Mouse (Mus musculus) liver, adult (tissue): ENCODE measurements at regions not wholly inside any gene's neighbourhood (a gene's known extent, or its start where the extent isn't known, plus 50 kb on each side); places are given as distances from the start of the nearest gene placed in this dataset.

ENCODE experiments used
- GATA4 ChIP-seq: IDR thresholded peaks from 2 replicates; pipeline ENCODE4 v1.6.1; 2014; ENCODE audit warnings: mild to moderate bottlenecking, low read length; ENCODE audit not compliant: insufficient replicate concordance

DNA sequence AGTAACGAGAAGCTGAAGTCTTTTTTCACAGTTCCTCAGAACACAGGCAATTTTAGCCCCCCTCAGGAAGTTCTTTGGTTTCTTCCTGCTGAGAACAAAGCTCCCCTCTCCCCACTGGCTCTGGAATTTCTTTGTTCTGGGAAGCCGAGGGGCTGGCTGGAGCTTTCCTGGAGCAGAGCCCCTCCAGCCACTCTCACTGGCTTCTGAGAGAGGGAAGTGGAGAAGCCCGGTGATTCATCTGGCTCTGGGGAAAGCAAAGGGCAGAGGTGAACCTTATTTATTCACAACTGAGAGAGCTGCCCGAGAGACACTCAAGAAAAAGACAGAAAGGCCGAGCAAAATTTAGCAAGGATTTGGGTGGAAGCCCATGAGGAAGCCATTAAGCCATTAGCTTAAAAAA lies 63.9 kb downstream of the Ddx3x start:
- no peak for TF ChIP-seq GATA4

DNA sequence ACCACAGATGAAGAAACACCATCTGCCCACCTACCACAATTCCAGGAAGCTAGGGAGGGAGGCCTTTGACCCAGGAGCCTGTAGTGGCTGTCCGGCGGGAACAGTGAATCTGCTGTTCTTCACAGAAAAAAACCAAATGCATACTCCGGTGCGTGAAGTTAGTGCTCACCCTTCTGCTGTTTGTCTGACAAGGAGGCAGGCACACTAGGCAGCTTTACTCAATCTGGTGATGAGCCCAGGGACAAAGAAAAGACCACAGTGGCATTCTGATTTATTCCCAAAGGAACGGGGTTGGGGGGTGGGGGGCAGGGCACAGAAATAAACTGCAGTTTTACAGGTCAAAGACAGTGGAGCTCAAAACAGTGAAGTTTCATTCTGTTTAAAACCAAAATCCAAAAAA lies 64.4 kb downstream of the Ddx3x start:
- no peak for TF ChIP-seq GATA4

DNA sequence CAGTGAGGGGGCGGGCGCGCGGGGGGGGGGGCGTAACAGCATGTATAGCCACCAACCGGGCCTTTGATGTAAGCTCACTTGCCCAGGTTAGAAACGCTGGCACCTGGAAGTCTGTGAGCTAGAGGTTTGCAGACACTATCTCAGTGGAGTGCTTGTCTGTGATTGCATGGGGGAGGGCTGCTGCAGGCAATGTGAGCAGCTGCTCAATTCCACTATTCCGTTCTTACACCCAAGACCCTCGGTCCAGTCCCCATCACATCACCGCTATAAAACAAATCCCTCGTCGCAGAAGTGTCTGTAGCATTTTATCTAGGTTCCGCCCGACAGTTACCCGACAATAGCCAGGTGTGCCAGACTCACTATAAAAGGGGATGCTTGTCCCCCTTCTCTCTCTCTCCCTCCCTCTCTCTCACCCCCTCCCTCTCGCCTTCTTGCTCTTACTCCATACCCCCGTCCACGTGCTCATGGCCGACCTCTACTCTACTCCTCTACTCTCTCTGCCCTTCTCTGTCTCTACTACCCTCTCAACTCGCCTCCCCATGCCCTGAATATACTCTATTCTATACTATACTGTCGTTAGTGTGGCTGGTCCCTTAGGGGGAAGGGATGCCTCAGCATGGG lies 65.4 kb downstream of the Ddx3x start:
- no peak for TF ChIP-seq GATA4

DNA sequence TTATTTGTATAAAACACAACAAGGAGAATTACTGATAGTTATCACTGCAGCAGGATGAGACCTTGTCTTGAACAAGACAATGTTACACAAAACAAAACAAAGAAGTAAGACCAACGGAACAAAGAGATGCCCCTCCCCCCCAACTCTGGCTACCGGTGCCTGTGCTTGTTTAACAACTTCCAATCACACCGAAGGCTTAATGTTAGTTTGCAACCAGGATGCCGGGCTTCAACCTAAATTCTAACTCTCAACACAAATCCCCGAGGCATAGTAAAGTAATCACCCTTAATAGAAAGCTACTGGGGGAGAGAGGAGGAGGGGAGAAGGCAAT lies 65.9 kb downstream of the Ddx3x start:
- TF ChIP-seq GATA4, result no peak

DNA sequence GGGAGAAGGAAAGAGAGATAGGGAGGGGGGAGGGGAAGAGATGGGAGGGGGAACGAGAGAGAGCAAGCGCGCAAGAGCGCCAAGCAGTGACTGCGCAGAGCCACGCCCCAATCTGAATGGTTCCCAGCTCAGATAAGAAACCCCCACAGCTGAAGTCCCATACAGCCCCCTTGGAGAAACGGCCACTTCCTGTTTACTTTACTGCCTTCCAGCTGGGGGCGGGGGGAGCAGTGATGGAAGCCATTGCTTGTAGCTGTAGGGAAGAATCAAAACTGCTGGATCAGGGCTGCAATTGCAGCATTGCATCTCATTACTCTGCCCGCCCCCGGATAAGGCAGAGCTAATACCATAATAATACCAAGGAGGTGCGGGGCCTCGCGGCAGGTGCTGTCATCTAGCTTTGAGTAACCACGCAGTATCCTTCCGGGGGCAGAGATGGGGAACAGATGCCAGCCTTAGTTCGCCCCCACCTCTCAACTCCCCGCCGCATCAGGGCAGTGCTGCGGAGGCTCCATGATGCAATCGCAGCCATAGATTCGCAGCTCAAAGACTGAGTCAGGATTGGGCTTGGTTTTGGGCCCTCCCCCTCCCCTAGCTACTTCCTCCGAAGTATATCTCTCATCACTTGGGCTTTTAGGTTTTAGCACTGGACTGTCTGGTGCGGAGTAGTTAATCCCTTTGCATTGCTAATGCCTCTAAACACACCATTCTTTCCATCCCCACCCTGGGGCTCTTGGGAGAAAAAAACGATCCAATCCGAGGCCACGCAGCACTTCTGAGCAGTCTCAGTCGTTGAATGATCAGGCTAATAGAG lies 66.5 kb downstream of the Ddx3x start:
- TF ChIP-seq GATA4, result peak; percentile 92

DNA sequence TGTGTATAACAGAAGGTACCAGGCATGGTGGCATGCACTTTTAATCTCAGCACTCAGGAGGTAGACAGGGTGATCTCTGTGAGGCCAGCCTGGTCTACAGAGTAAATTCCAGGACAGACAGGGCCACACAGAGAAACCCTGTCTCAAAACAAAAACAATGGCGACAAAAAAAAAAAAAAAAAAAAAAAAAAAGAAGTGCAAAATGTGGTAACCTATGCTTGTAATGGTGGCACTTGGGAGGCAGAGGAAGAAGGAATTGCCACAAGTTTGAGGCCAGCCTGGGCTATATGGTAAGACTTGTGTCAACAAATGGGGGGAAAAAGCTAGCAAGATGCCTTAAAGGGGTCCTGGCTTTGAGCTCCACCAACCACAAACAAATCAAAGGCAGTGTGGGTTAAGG lies 67.6 kb downstream of the Ddx3x start:
- TF ChIP-seq GATA4, result no peak

DNA sequence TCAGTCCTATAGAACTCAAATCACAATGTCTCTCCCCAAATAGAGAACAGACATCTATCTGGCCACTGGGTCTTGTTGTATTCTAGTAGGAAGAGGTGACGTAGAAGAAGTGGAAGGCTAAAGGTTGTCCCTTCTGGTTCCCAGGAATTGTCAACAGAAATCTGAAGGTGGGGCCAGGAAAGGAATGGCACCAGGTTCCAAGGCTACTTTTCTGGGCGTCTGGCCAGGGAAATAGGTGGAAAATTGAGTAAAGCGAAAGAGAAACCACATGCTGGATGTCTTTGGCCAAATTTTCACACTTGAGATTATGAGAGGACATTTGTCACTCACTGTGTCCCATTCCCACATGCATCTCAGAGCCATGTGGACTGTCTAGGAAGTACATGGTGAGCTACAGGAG lies 69.7 kb downstream of the Ddx3x start:
- no peak for TF ChIP-seq GATA4

DNA sequence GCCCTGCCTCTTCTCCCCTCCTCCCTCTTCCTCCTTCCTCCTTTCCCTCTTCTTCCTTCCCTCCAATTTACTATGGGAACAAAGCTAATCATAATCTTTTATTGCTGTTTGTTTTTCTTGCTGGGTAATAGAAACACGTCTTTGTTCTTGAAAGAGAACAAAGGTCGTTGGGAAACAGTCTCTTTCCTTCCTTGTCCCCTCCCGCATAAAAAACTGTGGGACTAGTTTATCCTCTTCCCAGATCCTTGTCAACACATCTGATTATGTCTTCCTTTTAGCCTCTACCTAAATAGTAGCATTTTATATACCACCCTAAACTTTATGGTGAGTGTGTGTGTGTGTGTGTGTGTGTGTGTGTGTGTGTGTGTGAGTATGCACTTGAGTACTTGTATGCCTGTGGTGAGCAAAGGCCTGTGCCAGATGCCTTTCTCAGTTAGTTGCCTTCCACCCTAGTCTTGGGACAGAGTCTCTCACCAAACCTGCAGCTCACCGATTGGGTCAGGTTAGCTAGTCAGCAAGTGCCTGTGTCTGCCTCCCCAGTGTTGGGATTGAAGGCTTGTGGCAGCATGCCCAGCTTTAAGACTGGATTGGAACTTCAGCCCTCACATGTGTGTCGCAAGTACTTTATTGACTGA lies 76.5 kb downstream of the Ddx3x start:
- no peak for TF ChIP-seq GATA4

DNA sequence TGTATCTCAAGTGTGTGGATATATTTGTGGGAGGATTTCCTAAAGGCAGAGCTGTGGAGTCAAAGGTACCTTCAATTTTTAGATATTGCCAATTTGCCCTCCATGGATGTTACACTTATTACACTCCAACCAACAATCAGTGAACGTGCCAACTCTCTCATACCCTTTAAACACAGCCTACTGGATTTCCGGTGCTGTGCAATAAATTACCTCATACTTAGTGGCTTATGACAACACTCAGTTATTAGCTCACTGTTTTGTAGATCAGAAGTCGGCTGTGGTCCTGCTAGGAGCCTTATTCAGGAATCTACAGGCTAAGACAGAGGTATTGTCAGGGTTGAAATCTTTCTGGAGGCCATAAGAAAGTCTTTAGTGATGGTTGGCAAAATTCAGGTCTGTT lies 77.2 kb downstream of the Ddx3x start:
- no peak for TF ChIP-seq GATA4

DNA sequence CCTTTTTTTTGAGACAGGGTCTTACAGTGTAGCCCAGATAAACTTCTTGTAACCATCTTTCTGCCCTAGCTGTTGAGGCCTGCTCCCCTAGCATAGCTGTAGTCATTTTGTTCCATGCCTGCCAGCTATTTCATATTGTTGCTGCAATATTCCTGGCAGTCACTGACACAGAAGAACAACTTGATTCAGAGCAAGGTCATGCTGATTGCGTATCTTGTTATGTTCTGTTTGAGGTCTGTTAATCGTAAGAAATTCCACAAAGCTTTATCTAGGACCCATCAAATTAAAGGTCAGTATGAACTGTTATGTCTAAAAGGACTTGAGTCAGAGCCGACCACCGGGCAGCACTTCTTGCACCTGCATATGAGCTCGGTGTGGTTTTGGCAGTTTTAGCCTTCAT lies 79.7 kb downstream of the Ddx3x start:
- peak; percentile 30; the same call in 1 of the 2 replicates for TF ChIP-seq GATA4

DNA sequence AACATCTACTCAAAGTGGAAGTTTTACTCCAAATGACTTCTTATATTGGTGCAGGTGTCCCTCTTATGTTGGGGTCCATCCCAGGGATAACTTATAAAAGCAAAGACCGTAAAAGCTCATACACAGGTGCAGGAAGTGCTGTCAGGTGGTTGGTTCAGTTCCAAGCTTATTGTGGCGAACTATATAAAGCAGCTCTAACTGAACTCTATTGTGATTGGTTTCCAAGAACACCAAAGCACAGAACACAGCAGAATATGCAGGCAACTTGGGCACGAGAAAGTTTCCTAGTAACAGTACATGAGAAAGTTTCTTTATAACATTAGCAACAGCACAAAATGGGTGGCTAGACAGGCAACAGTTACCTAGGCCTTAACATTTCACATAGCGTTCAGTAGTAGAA lies 89.5 kb downstream of the Ddx3x start:
- no peak for TF ChIP-seq GATA4

DNA sequence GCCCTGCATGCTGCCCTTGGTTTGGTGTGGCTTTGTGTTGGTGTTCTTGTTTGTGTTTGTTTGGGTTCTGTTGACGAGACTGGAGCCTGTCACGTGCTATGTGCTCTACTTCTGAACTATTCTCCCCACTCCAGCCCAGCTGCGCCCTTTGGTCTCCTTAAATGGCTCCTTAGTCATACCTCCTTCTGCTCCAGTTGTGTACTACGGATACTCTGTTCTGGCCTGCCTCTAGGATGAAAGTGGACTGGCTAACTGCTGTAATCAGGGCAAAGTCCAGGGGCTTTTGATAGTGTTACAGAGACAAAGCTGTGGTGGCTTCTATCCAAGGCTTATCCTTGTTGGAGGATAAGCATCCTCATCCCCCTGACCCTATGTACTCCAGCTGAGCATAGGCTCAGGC lies 92.0 kb downstream of the Ddx3x start:
- TF ChIP-seq GATA4, result no peak

DNA sequence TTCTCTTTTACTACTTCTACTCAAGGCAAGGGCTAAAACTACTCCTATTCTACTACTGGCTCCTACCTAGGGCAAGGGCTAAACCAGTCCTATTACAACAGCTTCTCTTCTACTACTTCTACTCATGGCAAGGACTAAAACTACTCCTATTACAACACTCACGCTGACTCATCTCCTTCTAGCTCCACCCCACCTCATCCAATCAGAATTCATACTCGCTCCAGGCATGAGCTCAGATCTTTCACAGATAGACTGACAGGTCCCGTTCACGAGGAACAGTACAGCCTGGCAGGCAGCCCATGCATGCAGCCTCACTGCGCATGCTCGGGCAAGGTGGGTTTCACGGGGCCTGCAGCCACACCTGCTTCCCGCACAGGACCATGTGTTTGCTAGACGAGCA lies 79.6 kb upstream of the Nyx start:
- no peak for TF ChIP-seq GATA4

DNA sequence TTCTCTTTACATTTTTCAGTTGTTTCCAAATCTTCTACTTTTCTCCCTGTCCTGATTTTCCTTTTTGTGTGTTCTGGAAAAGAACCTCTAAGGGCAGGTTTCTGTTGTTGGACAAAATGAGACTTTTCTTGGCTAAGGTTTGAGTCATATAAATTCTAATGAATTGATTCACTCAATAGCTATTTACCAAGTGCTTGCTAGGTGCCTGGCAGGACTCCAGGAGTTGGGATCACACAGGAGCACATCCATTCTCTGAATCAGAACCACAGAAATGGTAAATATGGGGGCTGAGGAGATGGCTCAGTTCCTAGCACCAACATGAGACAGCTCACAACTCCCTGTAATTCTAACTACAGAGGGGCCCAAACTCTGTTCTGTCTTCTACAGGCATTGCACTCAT lies 67.4 kb upstream of the Nyx start:
- no peak for TF ChIP-seq GATA4

DNA sequence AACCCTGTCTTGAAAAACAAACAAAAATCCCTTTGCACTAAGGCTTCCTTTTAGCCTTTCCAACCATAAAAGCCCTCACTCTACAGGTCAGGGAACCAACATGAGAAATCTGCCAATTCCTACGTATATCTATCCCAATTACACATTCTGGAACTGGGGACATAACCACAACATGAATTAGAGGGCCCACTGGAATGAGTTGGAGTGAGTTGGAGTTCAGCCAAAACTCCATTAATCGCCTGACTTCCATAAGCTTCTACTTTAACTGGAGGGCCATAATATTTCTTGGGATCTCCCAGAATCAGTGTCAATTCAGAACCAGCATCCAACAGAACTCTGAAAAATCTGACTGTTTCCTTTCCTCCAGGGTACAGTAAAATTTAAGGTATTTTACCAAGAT lies 53.2 kb upstream of the Nyx start:
- no peak for TF ChIP-seq GATA4

DNA sequence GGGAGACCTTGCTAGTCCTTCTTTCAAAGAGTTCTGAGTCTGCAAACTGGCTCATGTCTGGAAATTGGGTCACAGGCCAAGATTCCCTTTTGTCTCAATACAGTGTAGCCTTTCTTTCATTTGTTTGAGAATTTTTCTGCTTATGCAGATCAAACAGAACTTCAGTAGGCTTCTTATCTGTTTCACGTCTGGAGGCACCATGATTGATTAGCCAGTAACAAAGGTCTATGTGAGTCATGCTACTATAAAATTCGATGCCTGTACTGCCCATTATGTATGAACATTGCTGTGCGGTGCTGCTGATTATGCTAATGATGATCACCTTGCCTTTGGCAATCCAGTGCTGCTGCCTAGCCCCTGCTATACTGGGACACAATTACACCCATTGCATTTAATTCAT lies 52.8 kb upstream of the Nyx start:
- TF ChIP-seq GATA4, result no peak
